Mouse (Mus musculus) stomach, embryonic 14.5 days (tissue): ENCODE data around the gene Eif2b5. TPM values are rescaled to one million over a fixed set of nuclear protein-coding genes. Genes with fewer than 3 reads are reported as not detected.
"Not testable (repeated sequence)": the region's sequence is repeated elsewhere in the genome, so short reads cannot be mapped to it uniquely, and the experiment has no call there.

Experiments
- ATAC-seq: fragments of 200-750 bp; cut with Nextera tagmentation; 2 replicates; pipeline ENCODE4 v1.8.0; 2017; ENCODE audit warnings: low read depth, moderate TSS enrichment; ENCODE audit not compliant: insufficient number of reproducible peaks, insufficient read depth, low FRiP score
- H3K27ac ChIP-seq: fragments of 300-500 bp; sonication (generic); 2 replicates; pipeline ENCODE4 v1.5.1; 2014; ENCODE audit warnings: mild to moderate bottlenecking, low read length, moderate library complexity, mixed read lengths
- H3K27me3 ChIP-seq: fragments of 300-500 bp; sonication (generic); 2 replicates; pipeline ENCODE4 v1.6.1; 2014; ENCODE audit warnings: low read length, control low read depth, mixed read lengths; ENCODE audit not compliant: control insufficient read depth, insufficient read depth
- H3K36me3 ChIP-seq: fragments of 300-500 bp; sonication (generic); 2 replicates; pipeline ENCODE4 v1.6.1; 2014; ENCODE audit warnings: mild to moderate bottlenecking, control low read depth, low read length, moderate library complexity, mixed read lengths; ENCODE audit not compliant: control insufficient read depth, insufficient read depth
- H3K4me1 ChIP-seq: fragments of 300-500 bp; sonication (generic); 2 replicates; pipeline ENCODE4 v1.6.1; 2014; ENCODE audit warnings: low read length, control low read depth, mixed read lengths; ENCODE audit not compliant: control insufficient read depth, insufficient read depth
- H3K4me2 ChIP-seq: fragments of 300-500 bp; sonication (generic); replicated peaks from 2 replicates; pipeline ENCODE4 v1.6.1; 2014; ENCODE audit warnings: low read depth, low read length, control low read depth
- H3K4me3 ChIP-seq: fragments of 300-500 bp; sonication (generic); 2 replicates; pipeline ENCODE4 v1.5.1; 2014; ENCODE audit warnings: low read depth, low read length, control low read depth
- H3K9ac ChIP-seq: fragments of 300-500 bp; sonication (generic); replicated peaks from 2 replicates; pipeline ENCODE4 v1.6.1; 2014; ENCODE audit warnings: low read depth, mild to moderate bottlenecking, control low read depth, low read length, moderate library complexity, mixed read lengths
- H3K9me3 ChIP-seq: fragments of 300-500 bp; sonication (generic); 2 replicates; pipeline ENCODE4 v1.6.1; 2016; ENCODE audit warnings: low read depth, low read length, control low read depth; ENCODE audit not compliant: control insufficient read depth
- WGBS: fragments of 180-500 bp; shearing (Covaris S2); extraction: QIAGEN DNeasy Blood & Tissue Kit; methylation state at CpG from one replicate; pipeline ENCODE4 v1.1.7; 2014; 5-methylcytosine and 5-hydroxymethylcytosine counted together
- polyA plus RNA-seq: library from polyadenylated mRNA; unstranded; fragments of >200 nt; fragmentation: Nextera tagmentation; extraction: Ambion mirVana; gene quantifications from 2 replicates; pipeline ENCODE4 v1.2.1, GENCODE M21; 2014

Eif2b5 gene
- polyA plus RNA-seq, 1 experiment from 2014 or later, result 87.3 TPM

DNA sequence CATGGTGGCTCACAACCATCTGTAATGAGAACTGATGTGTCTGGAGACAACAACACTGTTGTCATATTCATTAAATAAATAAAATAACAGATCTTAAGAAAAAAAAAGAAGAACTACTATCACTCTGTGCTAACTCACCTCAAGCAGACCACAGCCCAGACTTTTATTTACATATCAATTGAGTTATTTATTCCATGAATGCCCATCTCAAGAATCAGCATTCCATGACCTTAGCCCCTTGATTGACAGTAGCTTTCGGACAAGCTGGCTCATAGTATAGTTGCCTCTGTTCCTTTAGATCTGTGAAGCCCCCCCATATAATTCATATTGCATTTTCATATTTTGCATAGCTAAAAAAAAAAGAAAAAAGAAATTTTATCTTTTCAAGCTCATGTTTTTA lies 24.9 kb upstream of the Eif2b5 start:
- 77% methylated on average over 1 of the region's 1 CpGs for WGBS
- ATAC-seq, result no peak
- no peak overlapping the region for H3K9ac ChIP-seq
- no peak overlapping the region for H3K4me3 ChIP-seq
- no peaks in the 10 kb centered on the region for H3K36me3 ChIP-seq
- peaks cover 5% of the 10 kb centered on the region; the same call in 1 of the 2 replicates for H3K4me1 ChIP-seq
- no peaks in the 10 kb centered on the region for H3K9me3 ChIP-seq
- no peak overlapping the region for H3K4me2 ChIP-seq
- no peaks in the 10 kb centered on the region for H3K27me3 ChIP-seq
- no peak overlapping the region for H3K27ac ChIP-seq

GRCm38 (mm10) chr16:20474211-20474610 lies 24.4 kb upstream of the Eif2b5 start:
- Histone ChIP-seq H3K4me3 (no peak overlapping the region), H3K27me3 (no peaks in the 10 kb centered on the region), H3K9ac (no peak overlapping the region), H3K4me1 (peaks cover 5% of the 10 kb centered on the region; the same call in 1 of the 2 replicates), H3K36me3 (no peaks in the 10 kb centered on the region), H3K27ac (no peak overlapping the region), H3K9me3 (no peaks in the 10 kb centered on the region), H3K4me2 (no peak overlapping the region)
- 85% methylated on average over 8 of the region's 8 CpGs for WGBS
- ATAC-seq, result no peak

DNA sequence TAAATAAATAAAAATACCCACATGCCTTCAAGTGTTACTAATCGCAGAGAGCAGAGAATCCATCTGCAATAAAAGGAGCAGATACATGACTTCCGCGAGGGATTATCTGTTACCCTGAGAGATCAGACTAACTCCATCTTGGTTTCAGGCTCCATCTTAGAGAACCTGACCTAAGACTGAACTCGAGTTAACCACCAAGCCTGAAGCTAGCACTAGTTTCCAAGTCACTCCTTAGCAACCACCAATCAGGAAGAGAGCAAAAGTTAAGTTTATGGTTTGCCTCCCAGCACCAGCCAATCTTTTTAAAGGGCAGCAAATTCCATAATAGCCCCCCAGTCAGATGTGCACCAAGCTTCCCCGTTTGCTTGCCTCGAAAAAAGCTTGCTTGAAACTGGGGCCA lies 23.8 kb upstream of the Eif2b5 start:
- Histone ChIP-seq H3K27ac (no peak overlapping the region), H3K9ac (no peak overlapping the region), H3K27me3 (no peaks in the 10 kb centered on the region), H3K36me3 (no peaks in the 10 kb centered on the region), H3K9me3 (no peaks in the 10 kb centered on the region), H3K4me2 (no peak overlapping the region), H3K4me3 (no peak overlapping the region), H3K4me1 (peaks cover 5% of the 10 kb centered on the region; the same call in 1 of the 2 replicates)
- no peak for ATAC-seq
- WGBS, result 79% methylated on average over 6 of the region's 6 CpGs

- no peak for ATAC-seq
- Histone ChIP-seq H3K9me3 (no peaks in the 10 kb centered on the region), H3K4me1 (peaks cover 5% of the 10 kb centered on the region; the same call in 1 of the 2 replicates), H3K27me3 (no peaks in the 10 kb centered on the region), H3K4me2 (no peak overlapping the region), H3K9ac (no peak overlapping the region), H3K36me3 (no peaks in the 10 kb centered on the region), H3K4me3 (no peak overlapping the region), H3K27ac (no peak overlapping the region)
- 70% methylated on average over 1 of the region's 1 CpGs for WGBS
These were observed 23.3 kb upstream of the Eif2b5 start for GRCm38 (mm10) chr16:20475335-20475734.

- H3K27me3 ChIP-seq, result no peaks in the 10 kb centered on the region
- H3K4me3 ChIP-seq, result no peak overlapping the region
- H3K4me2 ChIP-seq, result no peak overlapping the region
- H3K9ac ChIP-seq, result no peak overlapping the region
- H3K36me3 ChIP-seq, result no peaks in the 10 kb centered on the region
- WGBS, result 9% methylated on average over 1 of the region's 1 CpGs
- peak overlapping the region; percentile 77 for H3K27ac ChIP-seq
- H3K9me3 ChIP-seq, result no peaks in the 10 kb centered on the region
- ATAC-seq, result peak; percentile 83
- peaks cover 5% of the 10 kb centered on the region; the same call in 1 of the 2 replicates for H3K4me1 ChIP-seq
These were observed 21.8 kb upstream of the Eif2b5 start for GRCm38 (mm10) chr16:20476857-20477256.

GRCm38 (mm10) chr16:20477270-20477669 lies 21.3 kb upstream of the Eif2b5 start:
- Histone ChIP-seq H3K36me3 (no peaks in the 10 kb centered on the region), H3K9me3 (no peaks in the 10 kb centered on the region), H3K4me3 (no peak overlapping the region), H3K27me3 (no peaks in the 10 kb centered on the region), H3K27ac (peak overlapping the region; percentile 77), H3K4me2 (no peak overlapping the region), H3K4me1 (peaks cover 5% of the 10 kb centered on the region; the same call in 1 of the 2 replicates), H3K9ac (no peak overlapping the region)
- 13% methylated on average over 2 of the region's 3 CpGs for WGBS
- peak; percentile 57 for ATAC-seq

- H3K36me3 ChIP-seq, result no peaks in the 10 kb centered on the region
- WGBS, result 45% methylated on average over 2 of the region's 2 CpGs
- no peak for ATAC-seq
- H3K4me1 ChIP-seq, result peaks cover 5% of the 10 kb centered on the region; the same call in 1 of the 2 replicates
- H3K27me3 ChIP-seq, result no peaks in the 10 kb centered on the region
- H3K4me3 ChIP-seq, result no peak overlapping the region
- H3K4me2 ChIP-seq, result no peak overlapping the region
- H3K27ac ChIP-seq, result no peak overlapping the region
- no peaks in the 10 kb centered on the region for H3K9me3 ChIP-seq
- H3K9ac ChIP-seq, result no peak overlapping the region
These were observed 20.1 kb upstream of the Eif2b5 start for GRCm38 (mm10) chr16:20478504-20478903.

DNA sequence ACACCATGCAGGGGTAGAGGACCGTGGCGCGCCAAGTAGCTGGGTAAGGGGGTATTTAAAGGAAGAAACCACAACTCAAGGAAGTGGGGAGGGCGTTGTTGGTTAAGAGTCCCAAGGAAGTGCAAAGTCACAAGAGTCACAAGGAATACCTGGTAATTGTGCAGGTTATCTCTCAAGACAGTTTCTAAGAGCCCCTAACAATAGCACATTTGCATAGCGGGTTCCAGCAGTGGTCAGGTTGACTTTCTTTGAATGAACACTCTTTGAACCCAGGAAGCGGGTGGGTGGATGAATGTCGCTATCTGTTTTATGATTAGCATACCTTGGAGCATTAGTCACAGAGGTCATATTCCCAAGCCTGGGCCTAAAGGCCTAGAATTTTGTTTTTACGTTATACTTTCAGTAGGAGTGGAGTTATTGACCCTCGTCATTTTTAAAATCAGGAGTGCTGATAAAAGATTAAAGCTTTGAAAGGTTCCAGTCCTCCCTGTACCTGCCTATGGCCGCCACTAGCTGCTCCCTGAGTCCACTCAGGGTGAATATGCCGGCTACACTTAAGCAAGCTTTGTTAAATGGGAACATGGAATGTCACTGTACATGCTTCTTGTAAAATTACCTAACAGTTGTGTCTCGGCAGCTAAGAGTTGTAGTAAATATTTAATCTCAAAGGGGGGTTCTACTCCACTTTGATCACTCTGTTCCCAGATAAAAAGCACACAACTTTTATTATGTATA lies 19.4 kb upstream of the Eif2b5 start:
- not testable (repeated sequence) for ATAC-seq, H3K4me3 ChIP-seq, H3K36me3 ChIP-seq, H3K9me3 ChIP-seq, H3K9ac ChIP-seq, H3K27ac ChIP-seq, H3K27me3 ChIP-seq, H3K4me1 ChIP-seq, H3K4me2 ChIP-seq
- WGBS, result 91% methylated on average over 12 of the region's 12 CpGs

DNA sequence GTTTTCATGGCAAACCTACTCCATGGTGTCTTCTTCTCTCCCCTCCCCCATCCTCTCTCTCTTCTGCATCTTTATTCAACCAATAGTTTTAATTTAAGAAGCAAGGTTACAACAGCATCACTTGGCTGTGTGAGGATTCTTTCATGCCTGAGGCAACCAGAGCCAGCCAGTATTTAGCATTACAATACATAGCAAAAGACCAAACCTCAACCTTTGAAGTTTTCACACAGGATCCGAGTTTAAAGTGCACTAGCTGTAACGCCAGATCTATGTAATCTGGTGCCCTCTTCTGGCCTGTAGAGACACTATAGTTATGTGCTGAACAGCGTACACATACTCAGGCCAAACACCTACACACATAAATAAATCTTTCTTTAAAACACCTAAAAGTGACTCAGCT lies 18.5 kb upstream of the Eif2b5 start:
- H3K27me3 ChIP-seq, result no peaks in the 10 kb centered on the region
- H3K9me3 ChIP-seq, result no peaks in the 10 kb centered on the region
- no peak overlapping the region for H3K27ac ChIP-seq
- H3K36me3 ChIP-seq, result no peaks in the 10 kb centered on the region
- WGBS, result 37% methylated on average over 3 of the region's 3 CpGs
- H3K9ac ChIP-seq, result no peak overlapping the region
- H3K4me3 ChIP-seq, result no peak overlapping the region
- H3K4me2 ChIP-seq, result no peak overlapping the region
- H3K4me1 ChIP-seq, result peaks cover 5% of the 10 kb centered on the region; the same call in 1 of the 2 replicates
- ATAC-seq, result no peak
